Mouse (Mus musculus) CH12.LX (cell line): ENCODE results near the gene Mfsd2a. TPM values are rescaled to one million over a fixed set of nuclear protein-coding genes. Genes with fewer than 3 reads are reported as not detected.

Experiments used
- DNase-seq: peaks from one replicate; pipeline ENCODE4 v3.0.0-alpha.2; 2013; ENCODE audit errors: extremely low read depth
- H3K27ac ChIP-seq: 2 replicates; pipeline ENCODE4 v1.5.1; 2012; ENCODE audit warnings: low read depth, mild to moderate bottlenecking, control low read depth, moderate library complexity; ENCODE audit not compliant: insufficient read depth
- H3K27me3 ChIP-seq: replicated peaks from 2 replicates; pipeline ENCODE3; 2012; ENCODE audit warnings: inconsistent platforms
- H3K36me3 ChIP-seq, 2 experiments: replicated peaks in 1 of 2; 2 replicates each; pipeline versions ENCODE3 to v1.6.1; 2012; ENCODE audit warnings: inconsistent platforms in 1 of 2, low read length in 1 of 2, mild to moderate bottlenecking in 1 of 2, mixed read lengths in 1 of 2, moderate library complexity in 1 of 2; ENCODE audit not compliant: control insufficient read depth in 1 of 2, insufficient read depth in 1 of 2
- H3K4me1 ChIP-seq, 2 experiments: 2 replicates each; pipeline ENCODE4 v1.6.1; 2012; ENCODE audit warnings: inconsistent platforms in 1 of 2, moderate library complexity in 1 of 2; ENCODE audit not compliant: insufficient read depth in 2 of 2, control insufficient read depth in 1 of 2
- H3K4me2 ChIP-seq: 2 replicates; pipeline ENCODE4 v1.6.1; 2012; ENCODE audit warnings: low read depth, mild to moderate bottlenecking, control low read depth; ENCODE audit not compliant: poor library complexity, insufficient read depth, severe bottlenecking
- H3K4me3 ChIP-seq, 3 experiments: fragments of 150-350 bp in 1 of 3; sonication (generic) in 1 of 3; replicated peaks in 1 of 3; 2 replicates each; pipeline versions ENCODE3 to v1.5.1; 2011 to 2012; ENCODE audit warnings: low read depth in 2 of 3, low read length in 2 of 3, mild to moderate bottlenecking in 2 of 3, moderate library complexity in 2 of 3, control low read depth in 1 of 3, improper control_type of control experiment in 1 of 3, inconsistent platforms in 1 of 3, mixed read lengths in 1 of 3; ENCODE audit not compliant: poor library complexity in 1 of 3
- H3K79me2 ChIP-seq: replicated peaks from 2 replicates; pipeline ENCODE4 v1.6.1; 2012; ENCODE audit warnings: mild to moderate bottlenecking, moderate library complexity; ENCODE audit not compliant: control insufficient read depth, poor library complexity, insufficient read depth, severe bottlenecking; ENCODE audit errors: extremely low read depth
- H3K9ac ChIP-seq: 2 replicates; pipeline ENCODE4 v1.6.1; 2012; ENCODE audit warnings: low read depth, mild to moderate bottlenecking, control low read depth, moderate library complexity; ENCODE audit not compliant: insufficient read depth
- H3K9me3 ChIP-seq: replicated peaks from 2 replicates; pipeline ENCODE3; 2012; ENCODE audit warnings: low read length, inconsistent platforms, mixed read lengths
- BHLHE40 ChIP-seq: IDR thresholded peaks from 2 replicates; pipeline ENCODE4 v1.6.1; 2011; ENCODE audit warnings: mild to moderate bottlenecking, low read depth, low read length, improper control_type of control experiment
- CHD1 ChIP-seq: IDR thresholded peaks from 2 replicates; pipeline ENCODE4 v1.6.1; 2012; ENCODE audit warnings: low read depth, low read length, improper control_type of control experiment, inconsistent platforms
- E2F4 ChIP-seq: IDR thresholded peaks from 2 replicates; pipeline ENCODE4 v1.6.1; 2011; ENCODE audit warnings: low read depth, low read length, improper control_type of control experiment; ENCODE audit not compliant: insufficient replicate concordance
- ELF1 ChIP-seq: IDR thresholded peaks from 2 replicates; pipeline ENCODE4 v1.6.1; 2014; ENCODE audit warnings: low read depth, mild to moderate bottlenecking, inconsistent platforms, low read length, improper control_type of control experiment
- IRF4 ChIP-seq: IDR thresholded peaks from 2 replicates; pipeline ENCODE4 v1.6.1; 2014; ENCODE audit warnings: low read depth, mild to moderate bottlenecking, inconsistent platforms, low read length, improper control_type of control experiment
- JUN ChIP-seq: IDR thresholded peaks from 2 replicates; pipeline ENCODE4 v1.6.1; 2011; ENCODE audit warnings: low read depth, mild to moderate bottlenecking, low read length, improper control_type of control experiment, moderate library complexity; ENCODE audit not compliant: insufficient read depth
- MAX ChIP-seq: IDR thresholded peaks from 2 replicates; pipeline ENCODE4 v1.6.1; 2011; ENCODE audit warnings: low read length, improper control_type of control experiment
- MEF2A ChIP-seq: IDR thresholded peaks from 2 replicates; pipeline ENCODE4 v1.6.1; 2014; ENCODE audit warnings: low read depth, mild to moderate bottlenecking, inconsistent platforms, low read length, improper control_type of control experiment, borderline replicate concordance
- MYC ChIP-seq: IDR thresholded peaks from 2 replicates; pipeline ENCODE4 v1.6.1; 2011; ENCODE audit warnings: low read depth, mild to moderate bottlenecking, improper control_type of control experiment, low read length
- NRF1 ChIP-seq: IDR thresholded peaks from 2 replicates; pipeline ENCODE4 v1.6.1; 2014; ENCODE audit warnings: low read depth, mild to moderate bottlenecking, inconsistent platforms, low read length, improper control_type of control experiment, moderate library complexity
- PAX5 ChIP-seq: IDR thresholded peaks from 2 replicates; pipeline ENCODE4 v1.6.1; 2012; ENCODE audit warnings: low read length, inconsistent platforms, mixed read lengths
- POLR2A ChIP-seq: IDR thresholded peaks from 2 replicates; pipeline ENCODE4 v1.6.1; 2011; ENCODE audit warnings: low read depth, mild to moderate bottlenecking, improper control_type of control experiment, low read length
- POLR2AphosphoS2 ChIP-seq: IDR thresholded peaks from 2 replicates; pipeline ENCODE4 v1.6.1; 2011; ENCODE audit warnings: low read depth, low read length, improper control_type of control experiment
- RCOR1 ChIP-seq: conservative IDR thresholded peaks from 2 replicates; pipeline ENCODE4 v1.6.1; 2012; ENCODE audit warnings: low read depth, mild to moderate bottlenecking, inconsistent platforms, low read length, improper control_type of control experiment
- TCF12 ChIP-seq: IDR thresholded peaks from 2 replicates; pipeline ENCODE4 v1.6.1; 2014; ENCODE audit warnings: low read depth, mild to moderate bottlenecking, inconsistent platforms, low read length, improper control_type of control experiment
- USF1 ChIP-seq: IDR thresholded peaks from 2 replicates; pipeline ENCODE4 v1.6.1; 2014; ENCODE audit warnings: low read depth, mild to moderate bottlenecking, inconsistent platforms, low read length, improper control_type of control experiment
- USF2 ChIP-seq: conservative IDR thresholded peaks from 2 replicates; pipeline ENCODE4 v1.6.1; 2011; ENCODE audit warnings: low read depth, low read length, improper control_type of control experiment
- ZC3H11A ChIP-seq: IDR thresholded peaks from 2 replicates; pipeline ENCODE4 v1.6.1; 2012; ENCODE audit warnings: low read depth, mild to moderate bottlenecking, inconsistent platforms, low read length, improper control_type of control experiment
- ZKSCAN1 ChIP-seq: IDR thresholded peaks from 2 replicates; pipeline ENCODE4 v1.6.1; 2012; ENCODE audit warnings: low read depth, inconsistent platforms, low read length, improper control_type of control experiment, borderline replicate concordance
- ZNF384 ChIP-seq: IDR thresholded peaks from 2 replicates; pipeline ENCODE4 v1.6.1; 2012; ENCODE audit warnings: low read depth, low read length, improper control_type of control experiment, inconsistent platforms
- dilution Hi-C: fragments of 300-500 bp; cut with MboI; formaldehyde crosslinking; loops from 2 replicates; pipeline ENCODE4 v1.14.3; 2020; ENCODE audit warnings: low sequenced_read_pairs; ENCODE audit not compliant: extremely low pct_unique_long_range_greater_than_20kb, extremely low pct_ligation_motif_present
- in situ Hi-C: fragments of 300-500 bp; cut with MboI; formaldehyde crosslinking; loops from 3 replicates; pipeline ENCODE4 v1.14.3; 2019; ENCODE audit warnings: low sequenced_read_pairs, low pct_ligation_motif_present, low pct_unique_long_range_greater_than_20kb, mixed read lengths
- polyA plus RNA-seq: library from polyadenylated mRNA; unstranded; fragments of >175 nt; gene quantifications from 2 replicates; pipeline ENCODE4 v1.2.1, GENCODE M21; 2012; ENCODE audit warnings: low read depth; ENCODE audit not compliant: insufficient read length
- total RNA-seq, 2 experiments: library from RNA; depleted of rRNA; stranded (reverse); fragments of 300-350 nt in 1 of 2; fragments of >200 nt in 1 of 2; gene quantifications; 2 replicates each; pipeline ENCODE4 v1.2.3; 2012 to 2014

The Mfsd2a gene
- total and polyA plus RNA-seq, 3 experiments: 17.3 to 18.3 (median 17.4) TPM

DNA sequence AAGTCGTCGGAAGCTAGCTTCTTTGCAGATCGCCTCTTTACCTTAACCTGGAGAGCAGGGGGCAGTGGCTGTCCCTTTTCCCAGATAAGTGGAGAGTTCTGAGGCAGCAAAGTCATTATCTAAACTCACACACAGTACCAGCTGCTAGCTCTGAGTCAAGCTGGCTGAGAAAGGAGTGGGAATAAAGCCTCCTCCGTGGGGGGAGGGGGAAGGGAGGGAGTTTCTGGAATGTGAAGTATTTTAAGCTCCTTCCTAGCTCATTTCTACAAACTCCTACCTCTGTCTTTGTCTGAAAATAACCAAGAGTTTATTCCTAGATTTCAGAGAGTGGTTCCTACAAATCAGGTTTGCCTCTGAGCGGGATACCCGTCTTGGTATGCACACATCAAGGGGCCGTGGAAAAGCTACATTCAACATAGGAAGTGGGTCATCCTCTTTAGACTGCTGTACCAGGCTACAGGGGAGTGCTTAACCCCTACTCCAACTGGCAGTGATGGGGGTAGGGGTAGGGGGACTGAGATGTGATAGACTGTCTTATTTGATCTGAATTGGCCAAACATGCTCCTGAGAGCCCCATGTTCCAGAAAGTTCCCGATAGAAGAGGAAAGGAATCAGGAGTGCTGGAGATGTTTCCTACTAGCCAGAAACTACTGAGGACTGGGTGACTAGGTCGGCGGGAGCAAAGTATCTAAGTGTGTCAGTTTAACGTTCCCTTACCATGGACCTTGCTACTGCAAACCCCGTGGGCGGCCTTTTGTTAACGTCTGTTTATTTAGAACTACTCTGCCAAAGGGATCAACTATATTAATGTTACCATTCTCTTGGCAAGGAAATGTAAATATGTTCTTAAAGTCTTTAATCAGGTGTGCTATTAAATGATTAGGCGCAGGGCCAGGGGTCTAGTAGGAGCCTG, 44.3 kb upstream of the Mfsd2a start:
- no peaks in the 10 kb centered on the region for H3K27me3 ChIP-seq
- H3K79me2 ChIP-seq: no peaks in the 10 kb centered on the region
- H3K9ac ChIP-seq: no peak overlapping the region
- in situ Hi-C loops: no loop called here
- H3K27ac ChIP-seq: no peak overlapping the region
- peaks cover 0 to 10% of the 10 kb centered on the region in 2 experiments; a peak in 2 of 4 replicates for H3K4me1 ChIP-seq
- no peak overlapping the region for H3K4me3 ChIP-seq
- H3K4me2 ChIP-seq: no peak overlapping the region
- no peak for DNase-seq
- H3K9me3 ChIP-seq: no peaks in the 10 kb centered on the region
- dilution Hi-C loops: no loop called here
- TF ChIP-seq USF2: no peak
- TF ChIP-seq POLR2AphosphoS2: no peak
- no peak for TF ChIP-seq NRF1
- no peak for TF ChIP-seq RCOR1
- no peak for TF ChIP-seq MYC
- TF ChIP-seq ELF1: no peak
- TF ChIP-seq POLR2A: no peak
- no peak for TF ChIP-seq ZNF384
- TF ChIP-seq MEF2A: no peak
- TF ChIP-seq IRF4: no peak
- no peak for TF ChIP-seq BHLHE40
- no peak for TF ChIP-seq ZKSCAN1
- TF ChIP-seq TCF12: no peak
- TF ChIP-seq E2F4: no peak
- H3K36me3 ChIP-seq: no peaks in the 10 kb centered on the region

DNA sequence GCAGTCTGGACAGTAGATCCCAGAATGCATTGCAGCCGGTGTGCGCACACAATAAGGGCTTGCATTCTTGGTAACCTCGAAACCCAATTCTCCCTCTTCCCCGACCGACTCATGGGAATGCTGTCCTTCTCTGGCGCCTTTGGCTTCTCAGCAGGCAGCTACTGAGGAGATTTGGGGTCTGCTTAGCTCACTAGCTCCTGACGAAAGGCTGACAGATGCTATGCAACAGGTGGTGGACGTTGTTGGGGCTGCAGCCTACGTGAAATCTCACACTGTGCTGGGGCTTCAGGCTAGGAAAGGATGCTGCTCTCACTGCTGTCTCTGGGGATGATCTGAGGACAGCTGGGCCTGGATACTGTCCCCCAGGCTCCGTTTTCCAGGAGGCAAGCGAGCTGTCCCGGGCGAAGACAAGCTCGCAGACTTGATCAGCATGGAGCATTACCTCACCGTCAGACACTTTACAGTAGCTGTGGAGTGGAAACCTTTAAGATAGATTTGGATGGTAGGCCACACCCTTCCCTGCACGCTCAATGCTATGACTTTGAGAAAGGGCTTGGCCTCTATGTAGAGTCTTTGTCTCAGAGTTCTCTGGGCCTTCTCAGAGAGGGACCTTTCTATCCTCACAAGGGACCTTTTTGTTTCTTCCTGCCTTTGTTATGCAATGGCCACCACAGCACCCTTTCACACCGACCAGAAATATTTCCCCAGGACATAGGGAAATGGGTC, 39.8 kb upstream of the Mfsd2a start:
- no peak overlapping the region for H3K27ac ChIP-seq
- H3K27me3 ChIP-seq: peaks cover 31% of the 10 kb centered on the region
- no peaks in the 10 kb centered on the region for H3K79me2 ChIP-seq
- peaks cover 0 to 21% of the 10 kb centered on the region in 2 experiments; a peak in 2 of 4 replicates for H3K4me1 ChIP-seq
- dilution Hi-C loops (no loop called here), in situ Hi-C loops (loop anchor here (5.0 kb wide), 1 partner anchor 82 kb away; no protein-coding TSS in a partner anchor)
- no peaks in the 10 kb centered on the region for H3K9me3 ChIP-seq
- H3K9ac ChIP-seq: no peak overlapping the region
- no peaks in the 10 kb centered on the region for H3K36me3 ChIP-seq
- no peak overlapping the region for H3K4me3 ChIP-seq
- DNase-seq: no peak
- TF ChIP-seq USF1: no peak
- TF ChIP-seq CHD1: no peak
- no peak for TF ChIP-seq MAX
- no peak for TF ChIP-seq E2F4
- no peak for TF ChIP-seq MYC
- no peak for TF ChIP-seq POLR2A
- no peak for TF ChIP-seq PAX5
- TF ChIP-seq ZKSCAN1: no peak
- no peak for TF ChIP-seq JUN
- TF ChIP-seq ZC3H11A: no peak
- no peak overlapping the region for H3K4me2 ChIP-seq
